Mouse (Mus musculus) hindbrain, embryonic 12.5 days (tissue): ENCODE measurements around the gene Kazn. TPM values are rescaled to one million over a fixed set of nuclear protein-coding genes. Genes with fewer than 3 reads are reported as not detected.

Experiments
- ATAC-seq: fragments of 200-750 bp; cut with Nextera tagmentation; 2 replicates; pipeline ENCODE4 v1.8.0; 2017; ENCODE audit warnings: moderate TSS enrichment; ENCODE audit not compliant: low FRiP score
- H3K27ac ChIP-seq: fragments of 300-500 bp; sonication (generic); 2 replicates; pipeline ENCODE4 v1.5.1; 2016; ENCODE audit warnings: mild to moderate bottlenecking
- H3K27me3 ChIP-seq: fragments of 300-500 bp; sonication (generic); 2 replicates; pipeline ENCODE4 v1.6.1; 2016; ENCODE audit warnings: mild to moderate bottlenecking
- H3K36me3 ChIP-seq: fragments of 300-500 bp; sonication (generic); 2 replicates; pipeline ENCODE4 v1.6.1; 2016; ENCODE audit warnings: mild to moderate bottlenecking
- H3K4me1 ChIP-seq: fragments of 300-500 bp; sonication (generic); 2 replicates; pipeline ENCODE4 v1.6.1; 2016
- H3K4me2 ChIP-seq: fragments of 300-500 bp; sonication (generic); replicated peaks from 2 replicates; pipeline ENCODE4 v1.6.1; 2016; ENCODE audit warnings: mild to moderate bottlenecking
- H3K4me3 ChIP-seq: fragments of 300-500 bp; sonication (generic); 2 replicates; pipeline ENCODE4 v1.5.1; 2016; ENCODE audit warnings: mild to moderate bottlenecking
- H3K9ac ChIP-seq: fragments of 300-500 bp; sonication (generic); 2 replicates; pipeline ENCODE4 v1.6.1; 2016; ENCODE audit warnings: mild to moderate bottlenecking, moderate library complexity
- H3K9me3 ChIP-seq: fragments of 300-500 bp; sonication (generic); replicated peaks from 2 replicates; pipeline ENCODE4 v1.6.1; 2016; ENCODE audit warnings: mild to moderate bottlenecking
- WGBS: fragments of 180-500 bp; shearing (Covaris S2); methylation state at CpG from one replicate; pipeline ENCODE4 v1.1.7; 2016; 5-methylcytosine and 5-hydroxymethylcytosine counted together
- polyA plus RNA-seq: library from polyadenylated mRNA; unstranded; fragments of >200 nt; fragmentation: Nextera tagmentation; extraction: Ambion mirVana; gene quantifications from 2 replicates; pipeline ENCODE4 v1.2.1, GENCODE M21; 2016

The Kazn gene
- polyA plus RNA-seq, 1 experiment from 2014 or later = 20.6 TPM

DNA sequence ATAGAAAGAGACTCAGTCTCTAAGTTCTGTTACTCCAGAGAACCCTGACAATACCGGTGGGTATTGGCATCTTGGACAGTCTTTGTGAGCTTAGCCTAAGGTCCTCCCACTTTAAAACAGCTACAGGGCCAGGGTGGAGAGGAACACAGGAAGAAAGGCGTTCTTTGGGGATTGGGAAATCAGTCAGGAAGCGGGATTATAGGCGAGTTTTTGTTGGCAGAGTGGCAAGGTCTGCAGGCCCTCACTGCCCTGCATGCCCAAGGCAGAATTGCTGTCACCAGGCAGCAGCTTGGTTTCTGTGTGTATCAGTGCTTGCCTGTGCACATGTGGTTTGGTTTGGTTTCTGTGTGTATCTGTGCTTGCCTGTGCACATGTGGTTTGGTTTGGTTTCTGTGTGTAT is 22.5 kb upstream of the Kazn start:
- Histone ChIP-seq H3K9ac (no peak overlapping the region), H3K4me1 (peaks cover 2% of the 10 kb centered on the region; the same call in 1 of the 2 replicates), H3K27me3 (no peaks in the 10 kb centered on the region), H3K36me3 (no peaks in the 10 kb centered on the region), H3K4me3 (no peak overlapping the region), H3K27ac (no peak overlapping the region), H3K9me3 (no peaks in the 10 kb centered on the region), H3K4me2 (no peak overlapping the region)
- ATAC-seq = no peak
- WGBS = 77% methylated on average over 4 of the region's 4 CpGs

GRCm38 (mm10) chr4:142258730-142259129 is 19.5 kb upstream of the Kazn start:
- Histone ChIP-seq H3K9ac (no peak overlapping the region), H3K4me2 (no peak overlapping the region), H3K4me1 (no peaks in the 10 kb centered on the region), H3K27ac (no peak overlapping the region), H3K27me3 (no peaks in the 10 kb centered on the region), H3K4me3 (no peak overlapping the region), H3K36me3 (no peaks in the 10 kb centered on the region), H3K9me3 (0 out of 2 replicates have a peak, but pooled peaks cover 3% of the 10 kb centered on the region)
- no peak for ATAC-seq
- WGBS = 95% methylated on average over 10 of the region's 10 CpGs

GRCm38 (mm10) chr4:142254088-142254487 is 14.9 kb upstream of the Kazn start:
- Histone ChIP-seq H3K4me3 (no peak overlapping the region), H3K27me3 (no peaks in the 10 kb centered on the region), H3K9me3 (0 out of 2 replicates have a peak, but pooled peaks cover 3% of the 10 kb centered on the region), H3K4me1 (peaks cover 13% of the 10 kb centered on the region), H3K9ac (no peak overlapping the region), H3K27ac (no peak overlapping the region), H3K36me3 (no peaks in the 10 kb centered on the region), H3K4me2 (no peak overlapping the region)
- WGBS = 70% methylated on average over 6 of the region's 6 CpGs
- ATAC-seq = no peak

- Histone ChIP-seq H3K4me3 (no peak overlapping the region), H3K9ac (peak overlapping the region; percentile 27; the same call in 1 of the 2 replicates), H3K27me3 (no peaks in the 10 kb centered on the region), H3K4me2 (no peak overlapping the region), H3K4me1 (peaks cover 16% of the 10 kb centered on the region), H3K9me3 (0 out of 2 replicates have a peak, but pooled peaks cover 3% of the 10 kb centered on the region), H3K27ac (0 out of 2 replicates have a peak overlapping the region, but pooled peaks have one; percentile 13), H3K36me3 (no peaks in the 10 kb centered on the region)
- 38% methylated on average over 12 of the region's 12 CpGs for WGBS
- ATAC-seq = no peak
Observed at GRCm38 (mm10) chr4:142251471-142252354, 12.5 kb upstream of the Kazn start.

- Histone ChIP-seq H3K4me3 (no peak overlapping the region), H3K36me3 (no peaks in the 10 kb centered on the region), H3K4me2 (no peak overlapping the region), H3K4me1 (peaks cover 19% of the 10 kb centered on the region), H3K9ac (no peak overlapping the region), H3K27ac (no peak overlapping the region), H3K9me3 (0 out of 2 replicates have a peak, but pooled peaks cover 3% of the 10 kb centered on the region), H3K27me3 (no peaks in the 10 kb centered on the region)
- no peak for ATAC-seq
- 88% methylated on average over 8 of the region's 8 CpGs for WGBS
Observed at GRCm38 (mm10) chr4:142250054-142250453, 10.9 kb upstream of the Kazn start.

- Histone ChIP-seq H3K27ac (no peak overlapping the region), H3K9ac (no peak overlapping the region), H3K9me3 (0 out of 2 replicates have a peak, but pooled peaks cover 3% of the 10 kb centered on the region), H3K27me3 (no peaks in the 10 kb centered on the region), H3K4me2 (no peak overlapping the region), H3K36me3 (no peaks in the 10 kb centered on the region), H3K4me1 (peaks cover 19% of the 10 kb centered on the region), H3K4me3 (no peak overlapping the region)
- peak; percentile 14; the same call in 1 of the 2 replicates for ATAC-seq
- WGBS = 28% methylated on average over 9 of the region's 9 CpGs
Observed at GRCm38 (mm10) chr4:142249401-142249800, 10.2 kb upstream of the Kazn start.

- Histone ChIP-seq H3K4me2 (no peak overlapping the region), H3K27me3 (no peaks in the 10 kb centered on the region), H3K36me3 (no peaks in the 10 kb centered on the region), H3K4me3 (no peak overlapping the region), H3K4me1 (peaks cover 19% of the 10 kb centered on the region), H3K9me3 (no peaks in the 10 kb centered on the region), H3K9ac (no peak overlapping the region), H3K27ac (no peak overlapping the region)
- WGBS = 7% methylated on average over 5 of the region's 5 CpGs
- peak; percentile 39; the same call in 1 of the 2 replicates for ATAC-seq
Observed at GRCm38 (mm10) chr4:142248426-142248825, 9.2 kb upstream of the Kazn start.

GRCm38 (mm10) chr4:142246698-142247097 is 7.5 kb upstream of the Kazn start:
- ATAC-seq = no peak
- Histone ChIP-seq H3K4me3 (no peak overlapping the region), H3K9ac (no peak overlapping the region), H3K4me2 (no peak overlapping the region), H3K27ac (no peak overlapping the region), H3K27me3 (no peaks in the 10 kb centered on the region), H3K36me3 (no peaks in the 10 kb centered on the region), H3K4me1 (peaks cover 14% of the 10 kb centered on the region), H3K9me3 (no peaks in the 10 kb centered on the region)
- WGBS = 17% methylated on average over 5 of the region's 5 CpGs

GRCm38 (mm10) chr4:142244641-142245040 is 5.4 kb upstream of the Kazn start:
- peaks cover 15% of the 10 kb centered on the region for H3K4me1 ChIP-seq
- H3K4me3 ChIP-seq = no peak overlapping the region
- ATAC-seq = no peak
- no peak overlapping the region for H3K27ac ChIP-seq
- H3K36me3 ChIP-seq = no peaks in the 10 kb centered on the region
- WGBS = 88% methylated on average over 5 of the region's 5 CpGs
- no peak overlapping the region for H3K9ac ChIP-seq
- no peaks in the 10 kb centered on the region for H3K9me3 ChIP-seq
- H3K27me3 ChIP-seq = no peaks in the 10 kb centered on the region
- no peak overlapping the region for H3K4me2 ChIP-seq

GRCm38 (mm10) chr4:142242750-142243383 is 3.7 kb upstream of the Kazn start:
- no peaks in the 10 kb centered on the region for H3K27me3 ChIP-seq
- no peak overlapping the region for H3K4me2 ChIP-seq
- H3K9ac ChIP-seq = no peak overlapping the region
- no peak for ATAC-seq
- no peak overlapping the region for H3K27ac ChIP-seq
- H3K36me3 ChIP-seq = no peaks in the 10 kb centered on the region
- H3K4me3 ChIP-seq = no peak overlapping the region
- 79% methylated on average over 6 of the region's 6 CpGs for WGBS
- H3K4me1 ChIP-seq = peaks cover 23% of the 10 kb centered on the region
- no peaks in the 10 kb centered on the region for H3K9me3 ChIP-seq

DNA sequence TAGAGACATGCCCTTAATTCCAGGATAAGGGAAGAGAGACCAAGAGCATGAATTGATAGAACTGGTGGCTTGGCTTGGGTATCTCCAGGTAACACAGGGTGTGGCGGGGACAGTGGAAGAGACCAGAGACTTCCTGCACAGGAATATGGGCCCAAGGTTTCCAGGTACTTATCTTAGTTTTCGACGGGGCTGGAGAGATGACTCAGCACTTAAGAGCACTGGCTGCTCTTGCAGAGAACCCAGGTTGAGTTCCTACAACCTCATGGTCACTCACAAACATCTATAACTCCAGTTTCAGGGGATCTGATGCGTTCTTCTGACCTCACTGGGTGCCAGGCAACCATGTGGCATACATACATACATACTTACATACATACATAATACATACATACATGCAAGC is 3.0 kb upstream of the Kazn start:
- ATAC-seq = no peak
- no peak overlapping the region for H3K4me2 ChIP-seq
- no peak overlapping the region for H3K27ac ChIP-seq
- H3K9me3 ChIP-seq = no peaks in the 10 kb centered on the region
- 87% methylated on average over 4 of the region's 4 CpGs for WGBS
- peaks cover 6% of the 10 kb centered on the region; the same call in 1 of the 2 replicates for H3K27me3 ChIP-seq
- no peaks in the 10 kb centered on the region for H3K36me3 ChIP-seq
- no peak overlapping the region for H3K4me3 ChIP-seq
- H3K4me1 ChIP-seq = peaks cover 27% of the 10 kb centered on the region
- H3K9ac ChIP-seq = no peak overlapping the region

GRCm38 (mm10) chr4:142240874-142241273 is 1.7 kb upstream of the Kazn start:
- Histone ChIP-seq H3K27me3 (peaks cover 9% of the 10 kb centered on the region), H3K9me3 (no peaks in the 10 kb centered on the region), H3K4me1 (peaks cover 20% of the 10 kb centered on the region), H3K4me2 (no peak overlapping the region), H3K27ac (no peak overlapping the region), H3K36me3 (no peaks in the 10 kb centered on the region), H3K4me3 (no peak overlapping the region), H3K9ac (no peak overlapping the region)
- WGBS = 32% methylated on average over 5 of the region's 5 CpGs
- ATAC-seq = no peak
